Mouse (Mus musculus) ES-Bruce4 (cell line): ENCODE results near the gene Cebpg.

Experiments
- CTCF ChIP-seq: IDR thresholded peaks from one replicate; pipeline ENCODE4 v1.8.1; 2011; ENCODE audit warnings: low read depth, low read length
- EP300 ChIP-seq: IDR thresholded peaks from 2 replicates; pipeline ENCODE4 v1.6.1; 2011; ENCODE audit warnings: low read depth, low read length; ENCODE audit not compliant: insufficient read depth

DNA sequence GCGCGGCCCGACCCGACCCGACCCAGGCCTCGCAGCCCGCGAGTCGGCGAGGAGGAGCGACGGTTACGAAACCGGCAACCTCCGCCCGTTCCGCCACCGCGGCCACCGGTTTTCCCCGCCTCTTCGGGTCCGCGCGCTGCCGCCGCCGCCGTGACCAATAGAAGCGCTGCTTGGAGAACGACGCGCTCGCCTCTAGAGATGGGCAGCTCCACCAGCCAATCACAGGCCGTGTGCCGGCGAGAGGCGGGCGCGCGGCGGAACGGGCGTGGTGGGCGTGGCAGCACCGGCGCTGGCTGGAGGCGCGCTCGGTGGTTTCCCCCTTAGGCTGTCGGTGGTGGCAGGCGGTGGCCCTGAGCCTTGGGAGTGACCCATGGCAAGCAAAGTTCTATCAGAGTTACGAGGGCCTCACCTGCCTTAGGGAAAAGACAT lies at the start of gene Cebpg:
- TF ChIP-seq CTCF (no peak), EP300 (no peak)
